Mouse (Mus musculus): ENCODE measurements at regions not wholly inside any gene's neighbourhood (a gene's known extent, or its start where the extent isn't known, plus 50 kb on each side); places are given as distances from the start of the nearest gene placed in this dataset.

DNA sequence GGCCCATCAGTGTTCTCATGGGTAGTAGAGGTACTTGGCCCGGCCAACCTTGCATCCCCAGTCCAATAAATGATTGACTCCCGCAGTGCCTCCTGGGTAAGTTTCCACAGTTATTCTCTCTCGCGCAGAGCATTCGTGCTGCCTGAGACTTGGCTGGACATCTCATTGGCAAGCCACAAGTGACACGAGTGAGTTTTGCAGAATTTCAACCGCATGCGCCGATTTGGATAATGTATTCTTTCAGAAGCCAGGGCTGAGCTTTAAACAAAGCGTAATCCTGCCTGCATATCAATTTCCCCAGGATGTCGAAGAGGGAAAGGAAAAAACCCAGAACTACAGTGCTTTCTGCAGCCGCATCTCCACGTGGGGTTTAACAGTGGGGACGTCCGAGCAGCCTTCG is 112.6 kb downstream of the 3100002H09Rik start:
- TF ChIP-seq CTCF (IDR thresholded peaks at IDR 0.05; ENCODE audit: borderline replicate concordance, extremely low read depth, insufficient read depth, insufficient read length) (no peak), POLR2A (IDR thresholded peaks at IDR 0.05; ENCODE audit: borderline replicate concordance, extremely low read depth, insufficient read depth, insufficient read length, poor library complexity, severe bottlenecking) (no peak)

Measured in brain, embryonic 14.5 days (tissue).